Mouse (Mus musculus) R1 (cell line): ENCODE measurements around the gene Aspdh.

Source experiments
- DNase-seq: peaks from one replicate; pipeline ENCODE4 v3.0.0-alpha.2; 2018; ENCODE audit warnings: low read depth, low spot score

Aspdh gene

GRCm38 (mm10) chr7:44446070-44446855, 18.9 kb upstream of the Aspdh start:
- no peak for DNase-seq

DNA sequence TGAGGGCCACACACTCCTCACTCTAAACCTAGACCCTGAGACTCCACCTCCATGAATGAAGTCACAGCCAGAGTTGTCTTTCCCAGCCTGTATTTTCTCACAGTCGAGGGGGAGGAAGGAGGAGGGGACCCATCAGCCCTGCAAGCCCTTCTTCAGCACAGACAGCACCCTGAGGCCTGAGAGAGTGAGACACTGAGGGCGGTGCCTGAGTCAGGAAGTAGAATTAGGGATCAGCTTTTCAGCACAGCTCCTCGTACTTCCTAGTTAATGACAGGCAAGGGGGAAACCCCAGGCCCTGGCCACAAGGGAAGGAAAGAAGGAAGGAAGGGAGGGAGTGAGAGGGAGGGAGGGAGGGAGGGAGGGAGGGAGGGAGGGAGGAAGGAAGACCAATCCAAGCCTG, 11.9 kb upstream of the Aspdh start:
- DNase-seq: no peak

GRCm38 (mm10) chr7:44456302-44456701, 8.9 kb upstream of the Aspdh start:
- peak; percentile 75 for DNase-seq

DNA sequence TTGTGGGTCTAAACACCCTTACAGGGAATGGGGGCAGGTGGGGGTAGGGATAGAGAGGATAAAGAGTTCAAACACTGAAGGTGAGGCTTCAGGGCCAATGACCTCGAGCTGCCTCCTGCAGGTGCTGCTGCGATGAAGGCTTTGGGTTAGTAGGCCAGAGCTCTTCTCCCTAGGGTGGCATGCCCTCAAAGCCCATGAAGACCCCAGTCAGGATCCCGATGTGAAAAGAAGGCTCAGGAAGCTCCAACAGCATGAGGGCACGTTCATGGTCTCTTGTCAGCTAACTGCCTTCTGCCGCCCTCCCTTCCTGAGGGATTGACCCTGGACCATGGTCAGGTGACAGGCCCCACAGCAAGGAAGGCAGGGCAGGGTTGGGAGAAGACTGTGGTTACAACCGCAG, 5.1 kb upstream of the Aspdh start:
- no peak for DNase-seq

DNA sequence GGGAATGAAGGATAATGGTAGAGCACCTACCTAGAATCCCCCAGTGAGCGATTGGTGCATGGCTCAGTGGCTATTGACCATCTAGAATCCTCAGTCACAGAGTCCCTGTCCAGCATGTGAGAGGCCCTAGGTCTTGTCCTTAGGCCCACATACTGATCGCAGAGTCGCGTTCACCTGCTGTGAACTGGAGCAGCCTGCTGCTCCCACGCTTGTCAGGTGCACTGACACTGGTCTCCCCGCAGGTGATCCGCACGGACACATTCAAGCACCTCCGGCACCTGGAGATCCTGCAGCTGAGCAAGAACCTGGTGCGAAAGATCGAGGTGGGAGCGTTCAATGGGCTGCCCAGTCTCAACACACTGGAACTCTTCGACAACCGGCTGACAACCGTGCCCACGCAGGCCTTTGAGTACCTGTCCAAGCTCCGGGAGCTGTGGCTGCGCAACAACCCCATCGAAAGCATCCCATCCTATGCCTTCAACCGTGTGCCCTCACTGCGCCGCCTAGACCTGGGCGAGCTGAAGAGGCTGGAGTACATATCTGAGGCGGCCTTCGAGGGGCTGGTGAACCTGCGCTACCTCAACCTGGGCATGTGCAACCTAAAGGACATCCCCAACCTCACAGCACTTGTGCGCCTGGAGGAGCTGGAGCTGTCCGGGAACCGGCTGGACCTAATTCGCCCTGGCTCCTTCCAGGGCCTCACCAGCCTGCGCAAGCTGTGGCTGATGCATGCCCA, 4.3 kb upstream of the Aspdh start:
- peak; percentile 14 for DNase-seq

DNA sequence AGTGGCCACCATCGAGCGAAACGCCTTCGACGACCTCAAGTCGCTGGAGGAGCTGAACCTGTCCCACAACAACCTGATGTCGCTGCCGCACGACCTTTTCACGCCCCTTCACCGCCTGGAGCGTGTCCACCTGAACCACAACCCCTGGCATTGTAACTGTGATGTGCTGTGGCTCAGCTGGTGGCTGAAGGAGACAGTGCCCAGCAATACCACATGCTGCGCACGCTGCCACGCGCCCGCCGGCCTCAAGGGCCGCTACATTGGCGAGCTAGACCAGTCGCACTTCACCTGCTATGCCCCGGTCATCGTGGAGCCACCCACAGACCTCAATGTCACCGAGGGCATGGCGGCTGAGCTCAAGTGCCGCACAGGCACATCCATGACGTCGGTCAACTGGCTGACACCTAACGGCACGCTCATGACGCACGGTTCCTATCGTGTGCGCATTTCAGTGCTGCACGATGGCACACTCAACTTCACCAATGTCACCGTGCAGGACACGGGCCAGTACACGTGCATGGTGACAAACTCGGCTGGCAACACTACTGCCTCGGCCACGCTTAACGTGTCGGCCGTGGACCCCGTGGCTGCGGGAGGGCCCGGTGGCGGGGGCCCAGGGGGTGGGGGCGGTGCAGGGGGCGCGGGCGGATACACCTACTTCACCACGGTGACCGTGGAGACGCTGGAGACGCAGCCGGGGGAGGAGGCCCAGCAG, 3.5 kb upstream of the Aspdh start:
- DNase-seq: no peak

GRCm38 (mm10) chr7:44462218-44463055, 2.8 kb upstream of the Aspdh start:
- DNase-seq: peak; percentile 87

GRCm38 (mm10) chr7:44463056-44463425, 2.1 kb upstream of the Aspdh start:
- no peak for DNase-seq

- no peak for DNase-seq
Measured at GRCm38 (mm10) chr7:44463556-44464225, 1.5 kb upstream of the Aspdh start.

DNA sequence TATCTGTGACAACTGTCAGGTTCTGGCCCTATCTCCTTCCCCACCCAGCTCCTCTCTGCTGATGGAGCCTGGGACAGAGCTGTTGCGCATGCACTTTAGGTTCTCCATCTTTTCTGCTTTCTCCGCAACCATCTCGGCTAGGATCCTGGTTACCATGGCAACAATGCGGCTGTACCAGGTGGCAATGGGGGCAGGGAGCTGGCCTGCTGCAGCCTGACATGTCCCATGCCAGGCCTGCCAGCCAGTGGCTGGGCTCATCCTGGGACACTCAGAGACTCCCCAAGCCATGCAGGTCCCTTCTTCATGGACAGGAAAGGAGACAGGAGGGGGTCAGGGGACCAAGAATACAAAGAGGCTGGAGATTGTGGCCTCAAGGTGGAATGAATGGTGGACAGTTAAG, 680 bp upstream of the Aspdh start:
- DNase-seq: no peak

DNA sequence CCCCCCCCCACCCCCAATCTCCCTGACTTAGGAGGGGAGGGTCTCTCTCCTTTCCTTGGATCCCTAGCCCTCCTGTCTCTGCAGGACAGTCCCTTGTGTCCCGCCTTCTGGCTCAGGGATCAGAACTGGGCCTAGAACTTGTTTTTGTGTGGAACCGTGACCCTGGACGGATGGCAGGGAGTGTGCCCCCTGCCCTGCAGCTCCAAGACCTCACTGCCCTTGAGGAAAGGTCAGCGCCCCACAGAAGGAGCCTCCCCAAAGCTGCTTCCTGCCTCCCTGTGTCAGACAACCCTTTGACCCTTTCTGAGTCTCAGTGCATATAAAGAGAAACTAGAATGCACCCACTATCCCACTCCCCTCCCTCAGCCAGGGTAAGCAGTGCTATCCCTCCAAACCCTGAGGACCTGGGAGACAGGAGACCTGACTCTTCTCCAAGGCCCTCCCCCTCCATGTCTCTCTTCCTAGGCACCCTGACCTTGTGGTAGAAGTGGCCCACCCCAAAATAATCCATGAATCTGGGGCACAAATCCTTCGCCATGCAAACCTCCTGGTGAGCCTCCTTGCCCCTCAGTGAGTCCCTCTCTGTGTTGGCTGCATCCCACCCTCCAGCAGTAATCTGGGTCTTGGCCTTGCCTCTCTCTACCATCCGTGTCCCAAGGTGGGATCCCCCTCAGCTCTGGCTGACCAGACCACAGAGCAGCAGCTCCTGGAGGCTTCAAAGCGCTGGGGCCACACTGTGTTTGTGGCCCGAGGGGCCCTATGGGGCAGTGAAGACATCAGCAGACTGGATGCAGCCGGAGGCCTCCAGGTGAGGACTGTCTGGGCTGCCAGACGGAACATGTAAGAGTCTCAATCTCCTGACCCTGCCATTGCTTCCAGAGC, 1.1 kb downstream of the Aspdh start:
- DNase-seq: no peak

DNA sequence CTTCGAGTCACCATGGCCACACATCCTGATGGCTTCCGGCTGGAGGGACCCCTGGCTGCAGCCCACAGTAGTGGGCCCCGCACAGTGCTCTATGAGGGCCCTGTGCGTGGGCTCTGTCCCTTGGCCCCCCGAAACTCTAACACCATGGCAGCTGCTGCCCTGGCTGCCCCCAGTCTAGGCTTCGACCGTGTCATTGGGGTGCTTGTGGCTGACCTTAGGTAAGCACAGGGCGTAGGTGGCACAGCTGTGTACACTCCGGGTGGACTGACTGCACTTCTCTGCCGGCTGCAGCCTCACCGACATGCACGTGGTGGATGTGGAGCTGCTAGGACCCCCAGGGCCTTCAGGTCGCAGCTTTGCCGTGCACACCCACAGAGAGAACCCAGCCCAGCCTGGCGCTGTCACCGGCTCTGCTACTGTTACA, 1.7 kb downstream of the Aspdh start:
- no peak for DNase-seq

- peak; percentile 100 for DNase-seq
Measured at GRCm38 (mm10) chr7:44467811-44468411, 2.7 kb downstream of the Aspdh start, which contains the start of gene Josd2. Gene Josd2, plus strand, starts transcription at chr7:44467980.

GRCm38 (mm10) chr7:44468644-44469285, 3.6 kb downstream of the Aspdh start:
- no peak for DNase-seq

- no peak for DNase-seq
Measured at GRCm38 (mm10) chr7:44469677-44470675, 4.8 kb downstream of the Aspdh start.

- no peak for DNase-seq
Measured at GRCm38 (mm10) chr7:44470696-44471612, 5.8 kb downstream of the Aspdh start.
